13 mouse cellular contexts compared by ENCODE assay signal in genomic region chr5:37215276-37215675, GRCm38 (mm10).
"Had no signal": no experiment of that assay in that cellular context is flagged by ENCODE, and none has a peak within 500 bp of the region (broad histone marks: within the 10 kb centered on the region; RNA-seq: fewer than 3 reads in every experiment).

No protein-coding gene starts in this region.

- H3K27ac ChIP-seq: kidney, postnatal 0 days; limb, embryonic 15.5 days; liver, embryonic 12.5 days; midbrain, embryonic 12.5 days; stomach, embryonic 15.5 days had no signal

- H3K36me3 ChIP-seq: limb, embryonic 15.5 days; liver, embryonic 12.5 days; midbrain, embryonic 12.5 days; stomach, embryonic 15.5 days had no signal

- DNase-seq: kidney, adult 9 months; lung, embryonic 14.5 days; lung, postnatal 10 days; lung, postnatal 4 days; right cerebral cortex, postnatal 14 days; thymus, adult 2 months; thymus, postnatal 25 days had no signal

- H3K4me1 ChIP-seq: limb, embryonic 15.5 days; liver, embryonic 12.5 days; midbrain, embryonic 12.5 days; stomach, embryonic 15.5 days had no signal

- H3K4me2 ChIP-seq: limb, embryonic 15.5 days; liver, embryonic 12.5 days; lung, embryonic 14.5 days; midbrain, embryonic 12.5 days; stomach, embryonic 15.5 days had no signal

- H3K4me3 ChIP-seq: limb, embryonic 15.5 days; liver, embryonic 12.5 days; midbrain, embryonic 12.5 days; stomach, embryonic 15.5 days had no signal

- H3K27me3 ChIP-seq: limb, embryonic 15.5 days; liver, embryonic 12.5 days; midbrain, embryonic 12.5 days; stomach, embryonic 15.5 days had no signal

- H3K9me3 ChIP-seq: limb, embryonic 15.5 days; liver, embryonic 12.5 days; midbrain, embryonic 12.5 days; stomach, embryonic 15.5 days had no signal

- H3K9ac ChIP-seq: limb, embryonic 15.5 days; liver, embryonic 12.5 days; lung, embryonic 14.5 days; midbrain, embryonic 12.5 days; stomach, embryonic 15.5 days had no signal

- ATAC-seq: liver, embryonic 12.5 days; midbrain, embryonic 16.5 days had no signal
